In genomic region chr5:14680419-14680818, GRCm38 (mm10) we compare ENCODE assay signal across 17 mouse cellular contexts.
DNase-seq lines count a peak whose midpoint lies in the region; ATAC-seq and TF ChIP-seq lines count a peak whose summit lies in the region.
"Had no signal": no experiment of that assay in that cellular context is flagged by ENCODE, and none has a peak within 500 bp of the region (broad histone marks: within the 10 kb centered on the region; RNA-seq: fewer than 3 reads in every experiment).

No protein-coding gene starts in this region.

- no peak overlapping the region for H3K27ac ChIP-seq in embryonic facial prominence, embryonic 10.5 days (replicated peaks)
- H3K27ac ChIP-seq in stomach, postnatal 0 days (replicated peaks), result no peak overlapping the region
- H3K27ac ChIP-seq: forebrain, embryonic 13.5 days; hindbrain, embryonic 10.5 days; layer of hippocampus, adult 2 months had no signal

- peak; percentile 15 for DNase-seq in adrenal gland, postnatal 10 days
- DNase-seq in adrenal gland, postnatal 36 days, result no peak
- peak; percentile 39 to 43 for DNase-seq in kidney, postnatal 4 days
- no peak for DNase-seq in kidney, adult 8-10 months
- peak; percentile 19 for DNase-seq in embryonic facial prominence, embryonic 10.5 days (ENCODE audit: low spot score)
- DNase-seq in retina, embryonic 14.5 days (ENCODE audit: low spot score), result peak; percentile 22
- no peak for DNase-seq in stomach, postnatal 0 days (ENCODE audit: low spot score)
- no peak for DNase-seq in cerebellum, postnatal 14 days
- DNase-seq: cerebellum, adult 9-10 months; gastrocnemius, postnatal 25 days; liver, postnatal 0 days; thymus, postnatal 36 days had no signal

- H3K4me2 ChIP-seq in stomach, postnatal 0 days (replicated peaks; ENCODE audit: low read depth), result no peak overlapping the region
- H3K4me2 ChIP-seq: forebrain, embryonic 13.5 days had no signal

- H3K4me1 ChIP-seq in embryonic facial prominence, embryonic 10.5 days, result no peaks in the 10 kb centered on the region
- H3K4me1 ChIP-seq in stomach, postnatal 0 days (replicated peaks; ENCODE audit: control insufficient read depth, insufficient read depth), result no peaks in the 10 kb centered on the region
- H3K4me1 ChIP-seq: forebrain, embryonic 13.5 days; hindbrain, embryonic 10.5 days had no signal

- no peak overlapping the region for H3K4me3 ChIP-seq in embryonic facial prominence, embryonic 10.5 days
- no peak overlapping the region for H3K4me3 ChIP-seq in stomach, postnatal 0 days (ENCODE audit: low read depth, low read length)
- H3K4me3 ChIP-seq: forebrain, embryonic 13.5 days; hindbrain, embryonic 10.5 days; layer of hippocampus, adult 2 months had no signal

- no peak for TF ChIP-seq CTCF in stomach, postnatal 0 days (IDR thresholded peaks at IDR 0.05; ENCODE audit: low read depth)

- no peaks in the 10 kb centered on the region for H3K36me3 ChIP-seq in embryonic facial prominence, embryonic 10.5 days (replicated peaks)
- no peaks in the 10 kb centered on the region for H3K36me3 ChIP-seq in stomach, postnatal 0 days (ENCODE audit: control insufficient read depth, insufficient read depth, low read length)
- H3K36me3 ChIP-seq: G1E; hindbrain, embryonic 10.5 days had no signal

- no peaks in the 10 kb centered on the region for H3K9me3 ChIP-seq in embryonic facial prominence, embryonic 10.5 days
- no peaks in the 10 kb centered on the region for H3K9me3 ChIP-seq in stomach, postnatal 0 days (ENCODE audit: control insufficient read depth, low read length)
- H3K9me3 ChIP-seq: forebrain, embryonic 13.5 days had no signal

- no peak for ATAC-seq in stomach, postnatal 0 days (ENCODE audit: low FRiP score, low TSS enrichment)
- ATAC-seq: forebrain, embryonic 13.5 days; liver, postnatal 0 days; midbrain, embryonic 16.5 days had no signal

- 90% methylated on average over 6 of the region's 6 CpGs for WGBS in embryonic facial prominence, embryonic 10.5 days
- WGBS in stomach, postnatal 0 days, result 87% methylated on average over 6 of the region's 6 CpGs

- no peak overlapping the region for H3K9ac ChIP-seq in stomach, postnatal 0 days (ENCODE audit: low read length)
- H3K9ac ChIP-seq: forebrain, embryonic 13.5 days; liver, postnatal 0 days had no signal

- no peaks in the 10 kb centered on the region for H3K27me3 ChIP-seq in embryonic facial prominence, embryonic 10.5 days (replicated peaks; ENCODE audit: low read depth, poor library complexity, severe bottlenecking)
- no peaks in the 10 kb centered on the region for H3K27me3 ChIP-seq in stomach, postnatal 0 days (ENCODE audit: control insufficient read depth, insufficient read depth, low read length)
- H3K27me3 ChIP-seq: forebrain, embryonic 13.5 days had no signal

- no peak for TF ChIP-seq EP300 in stomach, postnatal 0 days (optimal IDR thresholded peaks at IDR 0.05)

Comparison
In these comparisons a context has a peak if more than half of its experiments do, and no peak if none do; other contexts are left out.
1. DNase-seq: peak in adrenal gland, postnatal 10 days (single experiment), kidney, postnatal 4 days (2 of 2), embryonic facial prominence, embryonic 10.5 days (single experiment) and retina, embryonic 14.5 days (single experiment); none in adrenal gland, postnatal 36 days (0 of 2), kidney, adult 8-10 months (0 of 2), stomach, postnatal 0 days (single experiment) and cerebellum, postnatal 14 days (0 of 2).